Mouse (Mus musculus) layer of hippocampus, adult 9-11 months (tissue): Measurements from ENCODE around the gene Fsip2.

Experiments
- DNase-seq: peaks from one replicate; pipeline ENCODE4 v3.0.0; 2022

Fsip2 gene

DNA sequence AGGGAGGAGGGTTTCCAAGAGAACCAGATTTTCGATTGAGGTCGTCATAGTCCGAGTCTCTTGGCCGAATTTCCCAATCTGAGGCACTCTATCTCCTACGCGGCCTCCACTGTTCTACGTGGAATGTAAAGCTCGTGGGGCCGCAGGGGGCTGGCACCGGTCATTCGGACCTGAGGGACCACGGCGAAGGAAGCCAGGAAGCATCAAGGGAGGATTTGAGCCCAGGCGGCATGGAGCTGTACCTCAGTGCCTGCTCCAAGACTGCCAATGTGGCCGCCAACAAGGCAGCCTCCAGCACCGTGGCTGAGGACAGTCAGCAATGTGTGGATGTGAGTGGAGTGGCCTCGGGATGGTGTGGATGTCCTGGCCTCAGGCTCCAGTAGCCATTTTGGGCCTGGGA, at the start of gene Fsip2:
TSS of gene Fsip2 (plus strand) at position 163 of the 400 bp plus-strand sequence.
- no peak for DNase-seq

DNA sequence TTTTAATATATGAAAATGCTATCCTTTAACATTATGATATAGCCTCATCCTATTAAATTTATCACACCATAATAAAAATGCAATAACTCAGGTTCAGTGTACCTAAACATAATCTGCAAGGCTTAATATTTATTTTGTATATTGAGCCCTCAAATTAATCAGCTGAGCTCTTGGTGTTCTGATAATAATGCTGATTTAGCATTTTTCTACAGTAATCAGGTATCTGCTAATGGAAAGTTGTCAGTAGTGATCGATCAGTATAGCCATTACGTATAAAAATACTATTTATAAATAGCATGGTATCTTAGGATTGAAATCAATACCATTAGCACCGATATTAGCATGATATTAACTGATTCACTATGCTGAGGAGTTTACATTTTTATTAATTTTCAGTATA, 20.0 kb downstream of the Fsip2 start:
- DNase-seq, result no peak

DNA sequence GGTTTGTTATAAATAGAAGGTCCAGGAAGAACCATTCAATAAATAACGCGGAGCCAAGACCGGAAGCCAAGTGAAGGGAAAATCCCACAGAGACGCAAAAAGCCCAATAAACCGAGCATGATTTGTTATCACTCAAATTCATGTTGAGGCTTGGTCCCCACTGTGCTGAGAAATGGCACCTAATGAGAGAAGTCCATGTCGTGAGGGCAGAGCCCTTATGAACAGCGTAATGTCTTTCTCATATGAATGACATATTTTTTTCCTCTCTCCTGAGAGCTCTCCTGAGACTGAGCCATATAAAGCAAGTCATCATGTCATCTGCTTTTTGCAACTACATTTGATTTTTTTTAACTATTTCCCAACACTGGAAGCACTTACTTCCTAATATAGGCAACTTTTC, 82.4 kb downstream of the Fsip2 start:
- DNase-seq, result no peak

DNA sequence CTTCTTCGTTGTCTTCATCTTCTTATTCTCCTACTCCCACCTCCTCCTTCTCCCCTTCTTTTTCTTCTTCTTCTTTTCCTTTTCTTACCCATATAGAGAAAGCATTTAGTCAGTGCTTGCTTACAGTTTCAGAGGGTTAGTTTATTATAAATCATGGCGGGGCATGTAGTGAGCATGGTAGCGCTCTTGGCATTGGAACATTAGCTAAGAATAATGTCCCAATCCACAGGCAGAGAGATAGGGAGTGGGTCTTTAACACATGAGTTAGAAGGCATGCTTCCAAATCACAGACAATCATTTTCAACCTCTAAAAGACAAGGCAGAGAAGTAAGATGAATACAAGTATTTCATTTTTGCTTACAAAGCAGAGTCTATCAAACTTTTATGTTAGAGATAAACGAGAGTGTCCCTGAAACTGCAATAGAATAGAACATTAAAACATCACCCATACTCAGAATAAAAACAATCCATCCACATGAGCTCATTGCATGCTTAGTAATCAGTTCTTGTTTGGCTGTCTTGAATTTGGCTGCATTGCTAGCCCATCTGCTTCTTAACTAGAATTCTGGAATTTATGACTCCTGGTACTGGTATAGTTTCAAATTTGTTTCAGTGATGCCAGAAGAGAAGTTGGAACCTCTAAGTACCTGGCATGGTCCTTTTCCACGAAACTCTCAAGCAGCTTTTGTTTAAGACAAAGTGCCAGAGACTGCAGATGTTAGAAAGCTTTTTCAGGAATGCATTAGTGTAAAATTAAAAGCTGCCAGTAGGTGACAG, 109.7 kb downstream of the Fsip2 start:
- peak; percentile 77 for DNase-seq
